Mouse (Mus musculus): ENCODE results near the gene Htr1a. TPM values are rescaled to one million over a fixed set of nuclear protein-coding genes. Genes with fewer than 3 reads are reported as not detected.

Gene Htr1a
- total RNA-seq (2023) = not detected

GRCm38 (mm10) chr13:105443339-105443738 is at the start of gene Htr1a:
Gene Htr1a (plus strand): TSS chr13:105443639.

Other genes starting within 250 kb of the Htr1a start
- gene Rnf180, start 148.8 kb upstream of the Htr1a start, total RNA-seq (2023) = 1 to 10 TPM; 3.0 to 5.5 TPM

Measured in monocyte, adult 59 days (primary cell).